Mouse (Mus musculus) cerebellum, adult 9-11 months (tissue): ENCODE data around the gene Wbp11.

Experiments
- DNase-seq: peaks from one replicate; pipeline ENCODE4 v3.0.0; 2022

Wbp11 gene

DNA sequence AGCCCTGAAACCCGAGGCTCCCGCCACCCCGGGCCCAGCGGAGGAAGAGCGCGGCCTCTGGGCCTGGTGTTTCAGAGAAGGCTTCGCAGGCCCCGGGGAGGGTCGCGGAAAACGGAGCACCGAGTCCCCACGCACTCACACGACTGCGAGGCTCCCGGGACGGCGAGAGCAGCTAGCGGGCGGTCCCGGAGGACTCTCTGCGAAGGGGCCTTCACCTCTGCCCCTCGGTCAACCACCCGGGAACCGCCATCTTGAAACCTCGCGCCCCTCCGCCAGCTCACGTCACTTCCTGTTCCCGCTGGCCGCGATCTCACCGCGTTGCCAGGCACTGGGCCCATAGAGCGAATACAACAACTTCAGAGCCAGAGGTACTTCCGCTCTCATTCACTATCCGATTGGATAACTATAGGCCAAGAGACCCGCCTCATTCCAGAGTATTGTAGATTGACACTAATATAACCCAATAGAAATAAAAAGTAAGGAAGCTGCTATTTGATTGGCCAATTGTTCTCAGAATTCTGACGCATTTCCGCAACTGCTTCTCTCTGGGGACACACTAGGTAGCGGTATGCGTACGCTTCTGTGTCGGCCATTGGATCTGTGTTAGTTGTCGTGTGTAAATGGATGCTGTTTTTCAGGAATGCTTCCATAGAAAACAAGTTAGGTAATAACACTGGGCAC is at the start of gene Wbp11:
Gene Wbp11, minus strand, starts transcription at position 353 of the 681 bp plus-strand sequence.
- DNase-seq, result peak; percentile 98

DNA sequence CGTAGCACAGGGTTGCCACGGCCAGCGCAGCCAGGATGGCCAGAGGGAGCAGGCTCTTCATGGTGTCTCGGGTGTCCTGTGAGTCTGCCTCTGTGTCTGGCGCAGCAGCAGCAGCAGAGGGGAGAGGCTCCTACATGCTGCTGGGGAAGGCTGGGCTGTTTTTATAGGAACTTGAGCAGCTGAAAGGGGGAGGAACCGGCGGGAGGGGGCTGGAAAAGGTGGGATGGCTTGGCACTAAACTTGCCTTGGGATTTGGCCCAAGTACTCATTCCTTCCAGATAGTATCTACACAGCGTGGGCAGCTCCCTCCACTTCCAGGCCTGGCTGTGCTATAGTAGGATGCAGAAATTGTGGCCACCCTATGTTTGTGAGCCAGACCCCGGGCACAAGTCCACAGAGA is 47.6 kb upstream of the Wbp11 start, which contains the start of gene Mgp:
Gene Mgp, minus strand, starts transcription at position 154 of the 400 bp plus-strand sequence.
- no peak for DNase-seq

DNA sequence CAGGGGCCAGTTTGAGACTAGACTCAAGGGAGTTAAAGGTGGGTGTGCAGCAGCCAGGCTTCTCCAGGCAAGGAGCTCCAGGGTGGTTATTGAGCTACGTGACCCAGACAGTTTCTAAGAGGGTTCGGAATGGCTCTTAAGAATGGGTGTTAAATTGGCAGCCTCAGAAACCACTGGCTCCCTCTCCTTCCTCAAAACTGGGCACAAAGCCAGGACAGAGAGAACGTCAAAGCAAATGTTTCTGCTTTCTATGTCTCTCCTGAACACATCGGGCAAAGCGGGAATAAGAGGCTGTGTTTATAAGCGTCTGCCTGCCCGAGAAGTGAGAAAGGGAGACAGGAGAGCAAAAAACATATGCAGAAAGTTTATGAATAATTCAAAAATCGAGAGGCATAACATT is 46.6 kb upstream of the Wbp11 start:
- no peak for DNase-seq

DNA sequence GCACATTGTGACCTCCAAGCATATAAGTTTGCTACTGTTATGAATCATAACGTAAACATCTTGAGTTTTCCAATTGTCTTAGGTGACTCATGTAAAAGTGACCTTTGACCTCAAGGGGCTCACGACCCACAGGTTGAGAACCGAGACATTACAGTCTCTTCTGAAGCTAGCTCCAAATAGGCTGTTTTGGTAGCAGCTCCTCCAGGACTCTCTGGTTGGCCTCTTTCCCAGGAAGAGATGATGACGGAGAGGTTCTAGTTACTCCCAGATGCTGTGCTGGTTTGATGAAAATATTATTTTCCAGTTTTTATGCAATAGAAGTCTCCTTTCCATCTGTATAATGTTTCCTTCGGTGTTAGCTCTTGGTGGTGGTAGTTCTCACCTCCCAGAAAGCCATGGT is 40.9 kb upstream of the Wbp11 start:
- no peak for DNase-seq

DNA sequence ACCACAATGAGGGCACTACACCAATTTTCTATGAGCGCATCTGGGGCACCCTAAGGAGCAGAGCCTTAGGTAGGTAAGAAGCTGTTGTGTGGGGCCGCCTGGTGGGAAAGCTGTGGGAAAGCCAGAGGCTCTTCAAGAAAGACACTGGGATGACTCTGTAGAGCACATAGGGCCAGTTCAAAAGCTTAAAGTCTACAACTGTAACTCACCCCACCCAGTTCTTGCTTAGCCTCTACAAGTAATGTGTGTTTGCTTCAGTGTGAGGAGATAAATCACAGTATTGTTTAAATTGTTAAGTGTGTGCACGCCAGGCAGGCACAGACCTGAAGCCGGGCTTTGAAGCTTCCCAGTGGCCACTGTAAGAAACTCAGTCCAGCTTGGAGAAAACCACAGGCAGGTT is 38.1 kb upstream of the Wbp11 start:
- no peak for DNase-seq

DNA sequence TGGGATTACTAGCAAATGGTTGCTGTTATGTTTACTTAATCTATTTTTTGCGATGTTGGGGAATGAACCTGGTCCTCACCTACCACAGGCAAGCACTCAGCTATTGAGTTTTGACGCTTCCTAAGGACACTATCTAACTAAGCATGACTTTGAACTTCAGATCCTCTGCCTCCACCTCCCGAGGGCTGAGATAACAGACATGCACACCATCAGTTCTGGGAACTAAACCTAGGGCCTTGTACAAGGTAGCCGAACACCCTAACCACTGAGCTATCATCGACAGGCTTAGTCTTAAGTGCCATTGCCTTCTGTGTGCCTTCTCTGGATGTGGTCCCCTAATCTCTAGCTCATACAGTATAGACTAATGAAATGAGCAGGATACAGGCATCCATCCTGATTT is 37.3 kb upstream of the Wbp11 start:
- no peak for DNase-seq

DNA sequence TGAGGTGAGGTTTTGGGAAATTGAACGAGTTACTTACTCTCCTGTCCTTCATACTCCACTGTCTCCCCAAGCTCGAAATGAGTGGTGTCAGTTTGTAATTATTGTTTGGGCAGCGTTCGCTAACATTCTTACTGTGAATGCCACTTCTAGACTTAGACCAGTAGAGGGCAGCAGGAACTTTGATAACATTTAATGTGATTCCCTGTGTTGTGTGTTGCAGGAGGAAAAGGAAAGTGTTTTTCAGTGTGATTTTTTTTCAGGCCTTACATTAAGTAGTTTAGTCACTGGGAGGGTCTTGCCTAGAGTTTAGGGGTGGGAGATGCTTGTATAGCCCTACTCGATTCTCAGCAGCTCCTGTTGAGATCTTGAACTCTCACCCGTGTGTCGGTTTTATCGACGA is 33.0 kb upstream of the Wbp11 start:
- no peak for DNase-seq

DNA sequence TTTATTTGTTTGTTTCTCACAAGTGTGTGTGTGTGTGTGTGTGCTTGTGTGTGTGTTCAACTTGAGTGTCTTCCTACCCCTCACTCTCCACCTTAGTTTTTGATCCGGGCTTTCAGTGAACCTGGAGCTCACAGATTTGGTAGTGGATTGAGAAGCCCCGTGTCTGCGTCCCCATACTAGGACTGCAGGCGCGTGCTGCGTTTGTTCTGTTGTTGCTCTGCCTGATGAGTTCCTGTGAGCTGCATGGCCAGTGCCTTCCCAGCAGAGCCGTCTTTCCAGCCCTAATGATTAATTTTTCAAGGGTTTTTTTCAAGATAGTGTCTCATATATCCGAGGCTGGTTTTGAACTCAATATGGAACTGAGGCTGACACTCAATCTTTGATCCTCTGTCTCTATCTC is 30.4 kb upstream of the Wbp11 start:
- DNase-seq, result no peak

DNA sequence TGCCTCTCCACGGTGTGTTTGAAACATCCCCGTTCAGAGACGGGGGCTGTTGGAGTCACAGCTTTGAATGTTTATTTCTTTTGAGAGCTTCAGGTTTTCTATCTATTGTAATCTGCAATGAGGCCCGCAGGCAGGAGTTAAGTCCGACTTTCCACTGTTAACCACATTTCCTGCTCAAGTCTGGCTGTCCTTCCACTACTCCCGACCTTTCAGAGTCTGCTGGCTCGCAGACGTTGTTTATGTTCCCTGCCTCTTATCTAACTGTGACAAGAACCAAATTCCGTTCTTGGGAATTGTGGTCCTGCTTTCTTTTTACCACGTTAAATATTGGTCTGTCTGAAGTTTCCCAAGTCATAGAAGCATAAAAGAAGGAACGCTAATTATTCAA is 29.8 kb upstream of the Wbp11 start:
- DNase-seq, result no peak

DNA sequence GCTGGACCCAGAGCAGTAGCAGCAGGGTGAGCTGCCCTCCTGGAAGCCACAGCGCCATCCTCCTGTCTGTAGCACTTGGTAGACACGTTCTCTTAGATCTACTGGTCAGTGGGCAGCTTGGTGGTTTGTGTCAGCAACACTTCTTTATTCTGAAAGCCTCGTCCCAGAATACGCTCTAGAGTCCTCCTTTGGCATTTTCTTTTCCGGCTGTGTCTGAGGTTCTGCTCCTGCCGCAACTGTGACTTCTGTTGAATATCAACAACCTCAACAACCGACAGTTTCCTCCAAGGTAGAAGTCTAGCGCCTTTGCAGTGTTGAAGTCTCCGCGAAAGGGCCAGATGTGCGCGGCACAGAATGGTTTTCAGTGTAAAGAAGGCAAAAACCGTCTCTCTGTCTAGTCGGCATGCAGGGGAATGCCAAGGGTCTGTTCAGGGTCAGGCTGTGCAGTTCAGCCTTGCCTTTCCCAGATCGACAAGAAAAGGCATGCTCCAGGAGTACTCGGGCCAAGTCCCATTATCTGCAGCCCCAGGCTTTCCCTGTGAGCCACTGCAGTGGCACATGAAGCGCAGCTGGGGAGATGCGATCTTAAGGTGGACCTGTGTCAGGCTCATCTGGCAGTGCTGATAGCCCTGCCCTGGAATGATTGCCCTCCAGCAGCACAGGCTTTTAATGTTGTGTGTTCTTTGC is 29.3 kb upstream of the Wbp11 start, which contains the start of gene Art4:
Gene Art4, minus strand, starts transcription at position 548 of the 687 bp plus-strand sequence.
- DNase-seq, result no peak

DNA sequence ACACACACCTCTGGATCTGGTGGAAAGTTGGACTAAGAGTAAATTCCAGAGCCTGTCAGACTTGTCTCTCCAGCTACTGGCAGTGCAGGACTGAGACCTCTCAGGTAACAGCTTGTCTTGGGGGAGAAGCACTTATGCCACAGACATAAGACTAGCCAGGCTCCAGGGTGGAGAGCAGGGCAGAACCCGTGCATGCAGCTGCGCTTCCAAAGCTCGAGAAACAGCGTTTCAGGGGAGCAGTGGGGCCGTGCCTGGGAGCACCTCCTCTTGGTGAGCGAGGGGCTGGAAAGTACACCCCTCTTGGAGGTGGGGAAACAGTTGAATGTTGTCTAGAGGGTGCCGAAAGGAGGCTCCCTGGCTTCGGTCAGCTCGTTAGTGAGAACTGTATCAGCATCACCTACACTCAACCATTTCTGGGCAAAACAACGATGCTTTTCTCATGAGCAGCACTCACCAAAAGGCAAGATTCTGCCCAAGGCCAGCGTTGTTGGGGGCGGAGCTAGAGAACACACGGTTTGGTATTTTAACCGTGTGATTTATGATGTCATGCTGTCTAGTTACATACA is 28.1 kb upstream of the Wbp11 start:
- DNase-seq, result no peak

DNA sequence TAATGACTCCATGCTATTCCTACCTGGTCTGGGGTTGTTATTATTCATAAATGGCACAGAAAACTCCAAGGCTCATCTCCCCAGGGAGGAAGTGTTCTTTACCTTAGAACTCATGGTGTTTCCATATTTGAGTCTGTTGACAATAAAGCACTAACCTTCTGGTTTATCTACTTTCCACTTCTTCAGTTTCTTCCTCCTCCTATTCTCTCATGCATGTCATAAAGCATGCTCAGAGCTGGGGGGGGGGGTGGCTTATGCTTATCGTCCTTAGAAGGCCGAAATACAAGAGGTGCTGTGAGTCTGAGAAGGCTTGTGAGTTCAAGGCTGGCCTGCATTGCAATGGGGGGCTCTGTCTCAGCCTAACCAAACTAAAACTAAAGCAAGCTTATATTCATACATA is 27.1 kb upstream of the Wbp11 start:
- no peak for DNase-seq

DNA sequence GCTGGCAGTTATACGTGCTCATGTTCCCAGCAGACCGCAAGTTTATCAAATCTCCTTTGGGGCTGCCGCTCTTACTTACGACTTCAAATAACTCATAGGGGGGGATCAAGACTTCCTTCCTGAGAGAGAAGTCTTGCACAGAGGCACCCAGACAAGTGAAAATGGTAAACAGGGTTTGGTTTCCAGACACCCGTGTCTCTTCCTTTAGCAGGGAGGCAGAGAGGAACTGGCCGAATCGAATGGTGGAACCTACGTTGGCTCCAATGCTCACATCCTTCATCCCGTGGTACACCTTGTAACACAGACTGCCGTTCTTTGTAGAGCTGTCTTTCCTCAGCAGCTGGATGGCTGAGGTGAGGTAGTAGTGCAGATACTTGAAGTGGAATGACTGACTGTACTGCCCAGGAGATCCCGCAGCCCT is 26.3 kb upstream of the Wbp11 start:
- DNase-seq, result no peak

DNA sequence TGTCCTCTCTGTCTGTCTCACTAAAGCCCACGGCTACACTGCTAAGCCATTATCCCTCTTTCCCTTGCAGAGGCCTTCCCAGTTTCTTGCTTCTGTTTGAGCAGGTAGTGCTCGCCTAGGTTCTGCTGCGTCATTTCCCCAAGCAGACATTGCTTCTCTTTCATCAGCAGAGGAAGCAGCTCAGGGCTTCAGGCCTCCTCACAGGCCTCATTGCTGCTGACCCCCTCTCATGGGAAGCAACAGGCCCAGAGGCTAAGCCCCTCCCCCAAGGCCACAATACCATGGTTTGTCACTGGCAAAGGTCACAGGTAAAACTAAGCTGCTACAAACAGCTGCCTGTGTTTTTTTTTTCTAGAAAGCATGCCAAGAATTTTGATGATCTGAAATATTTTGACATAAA is 24.7 kb upstream of the Wbp11 start:
- no peak for DNase-seq

DNA sequence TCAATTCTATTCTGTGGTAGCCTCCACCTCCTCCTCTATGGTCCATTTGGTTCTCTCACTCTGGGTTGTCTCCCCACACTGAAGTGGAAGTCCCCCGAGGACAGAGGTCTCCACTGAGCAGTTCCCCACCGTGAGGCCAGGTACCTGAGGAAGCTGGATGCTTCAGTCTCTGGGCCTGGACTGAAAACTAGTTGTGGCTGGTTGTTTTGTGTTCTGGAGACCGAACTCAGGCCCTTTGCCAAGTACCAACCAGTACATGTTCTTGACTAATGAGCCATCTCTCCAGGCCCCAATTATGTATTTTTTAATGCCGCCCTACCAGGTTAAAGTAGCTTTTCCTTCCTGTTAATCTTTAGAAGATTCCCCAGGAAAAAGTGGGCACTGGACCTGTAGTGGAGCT is 24.3 kb upstream of the Wbp11 start:
- DNase-seq, result no peak

DNA sequence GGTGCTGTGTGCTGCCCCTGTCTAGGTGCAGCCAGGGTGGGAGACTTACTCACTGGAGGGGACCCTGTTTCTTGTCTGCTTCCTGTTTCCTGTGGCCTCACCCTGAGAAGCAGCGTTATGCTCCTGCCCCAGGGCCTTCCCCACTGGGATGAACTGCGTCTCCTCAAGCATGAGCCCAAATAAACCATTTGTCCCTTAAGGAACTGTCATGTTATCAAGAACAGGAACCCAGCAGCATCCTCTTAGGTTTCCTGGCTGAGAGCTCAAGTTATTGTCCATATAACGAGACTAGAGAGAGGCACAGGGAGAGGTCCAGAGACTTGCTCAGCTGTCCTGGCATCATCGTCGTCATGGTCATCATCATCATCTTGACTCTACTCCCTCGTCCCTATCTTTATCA is 22.2 kb upstream of the Wbp11 start:
- DNase-seq, result no peak

DNA sequence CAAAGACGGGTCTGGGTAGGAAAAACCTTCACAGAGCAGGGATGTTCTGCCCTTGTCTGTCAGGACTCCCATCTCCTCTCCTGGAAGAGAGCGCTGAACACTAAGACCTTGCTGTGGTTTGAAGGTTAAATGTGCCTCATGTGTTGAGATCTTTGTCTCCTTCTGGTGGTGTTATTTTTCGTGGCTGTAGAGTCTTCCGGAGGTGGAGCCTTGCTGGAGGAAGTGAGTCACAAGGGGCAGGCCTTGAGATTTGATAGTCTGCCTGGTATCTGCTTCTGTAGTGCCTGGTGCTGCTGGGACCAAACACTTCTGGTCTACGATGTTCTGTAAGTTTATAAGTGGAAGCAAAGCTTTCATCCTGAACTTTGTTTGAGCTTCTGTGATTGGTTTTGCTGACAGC is 20.9 kb upstream of the Wbp11 start:
- no peak for DNase-seq

DNA sequence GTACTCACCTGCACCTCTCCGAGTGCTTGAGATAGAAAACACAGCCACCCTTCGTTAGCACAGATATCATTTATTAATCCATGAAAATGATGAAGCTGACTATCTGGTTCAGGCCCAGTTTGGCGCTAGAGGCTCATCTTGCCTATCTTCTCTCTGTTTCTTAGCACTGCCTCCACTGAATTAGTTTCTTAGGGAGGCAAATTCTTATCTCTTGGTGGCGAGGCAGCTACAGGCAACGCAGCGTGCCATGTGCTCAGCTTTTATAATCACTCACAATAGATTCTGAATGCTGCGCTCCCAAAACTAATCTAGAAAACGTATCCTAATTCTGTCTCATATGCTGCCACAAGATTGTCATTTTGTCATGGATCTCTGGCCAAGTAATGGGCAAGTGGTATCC is 20.4 kb upstream of the Wbp11 start:
- no peak for DNase-seq

DNA sequence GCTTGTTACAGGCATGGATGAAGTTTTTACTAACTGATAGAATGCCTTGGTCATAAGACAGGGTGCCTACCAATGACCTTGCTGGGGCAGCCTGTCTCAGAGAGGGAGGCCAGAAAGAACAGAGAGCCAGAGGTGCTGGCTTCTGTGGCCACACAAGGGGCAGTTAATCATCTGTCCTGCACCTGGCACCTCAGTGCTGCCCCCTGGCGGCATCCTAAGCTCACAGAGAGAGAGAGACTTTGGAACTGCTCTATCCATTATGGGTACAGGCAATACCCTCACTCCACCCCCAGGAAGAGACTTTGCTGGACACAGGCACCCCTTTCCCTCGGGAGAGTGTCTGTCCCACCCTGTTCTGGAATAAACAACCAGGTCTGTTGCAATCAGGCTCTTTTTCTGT is 19.8 kb upstream of the Wbp11 start:
- peak; percentile 9 for DNase-seq

DNA sequence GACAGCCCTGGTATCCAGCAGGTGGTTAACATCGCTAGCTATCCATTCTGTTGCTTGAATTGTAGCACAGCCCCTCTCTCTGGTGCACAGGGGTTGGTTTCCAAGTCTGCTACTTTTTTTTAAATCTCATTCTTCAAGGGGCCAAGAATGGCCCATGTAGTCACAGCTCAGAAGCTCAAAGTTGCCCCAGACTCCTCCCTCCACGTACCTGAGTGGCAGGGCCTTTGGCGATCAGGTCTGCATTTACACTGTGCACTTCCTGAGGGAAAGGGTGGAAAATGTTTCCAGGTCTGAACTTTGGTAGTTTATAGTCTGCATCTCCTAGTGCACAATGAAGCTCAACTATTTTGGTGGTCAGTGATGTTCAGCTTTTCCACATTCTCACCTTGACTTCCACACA is 19.2 kb upstream of the Wbp11 start:
- DNase-seq, result no peak

DNA sequence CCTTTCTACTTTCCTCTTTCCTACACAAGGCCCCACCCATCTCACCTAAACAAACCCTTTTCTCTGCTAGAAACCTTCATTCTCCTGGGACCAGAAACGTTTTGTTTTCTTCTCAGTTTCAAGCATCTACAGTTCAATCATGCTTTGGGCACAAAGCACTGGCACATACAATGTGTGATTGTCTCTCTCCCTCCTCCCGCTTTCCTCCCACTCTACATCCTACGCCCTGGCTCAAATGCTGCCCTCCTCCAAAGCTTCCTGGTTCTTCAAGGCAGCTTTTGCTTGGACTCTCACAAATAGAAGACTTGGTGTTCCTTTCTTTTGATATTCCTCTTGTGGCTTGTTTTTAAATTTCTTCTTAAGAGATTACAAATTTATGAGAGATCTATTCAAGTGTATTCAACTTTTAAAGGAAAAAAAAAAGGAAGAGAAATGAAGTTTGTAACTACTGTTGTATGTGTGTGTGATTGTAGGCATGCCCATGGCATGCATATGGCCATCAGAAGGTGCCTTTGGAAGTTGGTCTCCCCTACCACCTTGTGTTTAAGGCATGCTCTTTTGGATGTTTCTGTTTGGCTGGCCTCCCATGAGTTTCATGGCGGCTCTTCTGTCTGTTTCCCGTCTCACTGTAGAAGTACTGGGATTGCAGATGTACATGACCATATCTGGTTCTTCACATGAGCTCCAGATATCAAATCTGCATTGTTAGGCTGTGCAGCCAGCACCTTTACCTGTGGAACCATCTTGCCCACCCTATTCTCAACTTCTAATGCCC is 17.9 kb upstream of the Wbp11 start:
- DNase-seq, result no peak

DNA sequence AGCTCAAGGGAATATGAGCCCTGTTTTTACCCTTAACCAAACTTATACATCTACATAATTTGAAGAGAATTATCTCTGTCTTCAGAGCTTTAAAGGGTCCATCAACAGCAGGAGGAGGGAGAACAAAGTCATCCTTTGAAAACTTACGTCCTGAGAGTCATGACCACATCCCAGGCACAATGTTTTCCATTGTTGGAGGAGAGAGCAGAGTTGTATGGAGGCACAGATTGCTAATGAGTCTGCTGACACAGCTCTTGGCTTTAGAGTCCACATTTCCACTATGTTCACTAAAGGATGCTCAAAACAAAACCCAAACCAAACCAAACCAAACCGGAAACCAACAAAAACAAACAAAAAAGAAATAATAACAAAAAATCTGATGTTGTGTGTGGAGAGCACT is 16.9 kb upstream of the Wbp11 start:
- DNase-seq, result no peak

DNA sequence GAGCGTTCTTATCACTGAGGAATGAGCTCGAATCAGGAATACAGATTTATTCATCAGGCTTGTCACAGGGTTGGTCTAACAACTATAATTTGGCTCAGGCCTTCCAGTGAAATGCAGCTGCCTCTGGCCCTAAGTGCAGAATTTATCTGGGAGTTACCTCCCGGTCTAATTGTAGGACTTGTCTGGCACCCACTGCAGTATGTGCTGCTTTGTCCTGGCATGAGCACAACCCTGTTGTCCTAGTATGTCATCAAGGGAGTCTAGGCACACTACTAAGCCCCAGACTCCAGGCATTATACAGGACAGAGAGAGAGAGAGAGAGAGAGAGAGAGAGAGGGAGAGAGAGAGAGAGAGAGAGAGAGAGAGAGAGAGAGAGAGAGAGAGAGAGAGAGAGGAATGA is 9.3 kb upstream of the Wbp11 start:
- no peak for DNase-seq

DNA sequence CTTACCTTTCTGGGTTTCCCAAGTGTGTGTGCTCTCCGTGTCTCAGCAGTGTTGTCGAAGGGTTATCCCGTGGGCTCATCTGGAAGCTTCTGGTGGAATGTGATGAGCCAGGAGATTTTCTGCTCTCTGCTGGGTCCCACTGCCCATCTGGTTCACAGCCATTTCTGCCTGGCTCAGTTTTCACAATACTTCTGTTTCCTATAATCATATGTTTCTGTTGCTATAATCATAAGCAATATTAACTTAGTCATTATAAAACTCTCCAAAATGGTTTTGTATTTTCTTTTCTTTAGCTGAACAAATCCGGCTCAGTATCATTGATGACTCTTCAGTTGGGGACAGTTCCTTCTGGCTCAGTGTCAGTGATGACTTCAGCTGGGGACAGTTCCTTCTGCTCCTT is 7.3 kb upstream of the Wbp11 start, which contains the start of gene Smco3:
Gene Smco3, minus strand, starts transcription at position 101 of the 400 bp plus-strand sequence.
- no peak for DNase-seq
